Mouse (Mus musculus) WW6 (cell line): ENCODE data around the gene Lgals3bp.

Source experiments
- DNase-seq: peaks from one replicate; pipeline ENCODE4 v3.0.0-alpha.2; 2013; ENCODE audit warnings: low read depth, low spot score

Lgals3bp gene

GRCm38 (mm10) chr11:118423266-118423971 is 21.5 kb upstream of the Lgals3bp start:
- DNase-seq = peak; percentile 65

DNA sequence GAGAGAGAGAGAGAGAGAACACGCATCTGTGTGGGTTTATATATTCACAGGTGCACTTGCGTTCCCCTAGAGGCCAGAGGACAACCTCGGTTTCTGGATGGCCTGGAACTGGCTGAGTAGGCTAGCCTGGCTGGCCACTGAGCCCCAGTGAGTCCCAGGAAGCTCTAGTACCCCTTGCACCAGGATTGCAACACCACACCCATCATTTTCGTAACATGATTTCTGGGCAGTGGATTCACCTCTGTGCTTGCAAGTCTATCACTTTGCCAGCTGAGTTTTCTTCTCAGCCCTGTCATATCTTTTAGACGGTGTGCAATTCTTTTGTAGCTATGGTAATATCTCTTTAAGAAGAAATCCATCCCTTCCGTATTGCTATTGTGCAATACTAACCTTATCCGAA is 18.4 kb upstream of the Lgals3bp start:
- DNase-seq = no peak

- peak; percentile 98 for DNase-seq
Observed at GRCm38 (mm10) chr11:118418834-118419504, 17.1 kb upstream of the Lgals3bp start, which contains the start of gene Cant1. Gene Cant1 (minus strand): TSS chr11:118419086.

GRCm38 (mm10) chr11:118418442-118418833 is 16.5 kb upstream of the Lgals3bp start:
- no peak for DNase-seq

GRCm38 (mm10) chr11:118417496-118417895 is 15.6 kb upstream of the Lgals3bp start:
- DNase-seq = no peak

DNA sequence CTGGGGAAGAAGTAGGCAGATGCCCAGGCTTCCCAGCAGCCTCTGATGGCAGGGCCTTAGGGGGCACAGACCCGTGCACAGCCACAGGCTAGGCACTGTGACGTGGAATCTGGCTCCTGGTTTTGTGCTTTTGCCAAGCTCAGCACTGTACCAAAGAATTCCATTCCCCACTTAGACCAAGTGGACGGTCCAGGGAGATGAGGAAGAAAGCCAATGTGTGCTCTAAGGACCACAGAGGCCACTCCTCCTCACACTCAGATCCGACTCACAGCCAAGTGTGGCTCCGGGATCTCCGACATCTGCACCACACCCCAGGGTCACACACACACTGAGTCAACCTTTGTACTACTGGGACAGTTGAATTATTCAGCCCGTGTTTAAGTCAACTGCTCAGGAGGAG is 14.2 kb upstream of the Lgals3bp start:
- no peak for DNase-seq

DNA sequence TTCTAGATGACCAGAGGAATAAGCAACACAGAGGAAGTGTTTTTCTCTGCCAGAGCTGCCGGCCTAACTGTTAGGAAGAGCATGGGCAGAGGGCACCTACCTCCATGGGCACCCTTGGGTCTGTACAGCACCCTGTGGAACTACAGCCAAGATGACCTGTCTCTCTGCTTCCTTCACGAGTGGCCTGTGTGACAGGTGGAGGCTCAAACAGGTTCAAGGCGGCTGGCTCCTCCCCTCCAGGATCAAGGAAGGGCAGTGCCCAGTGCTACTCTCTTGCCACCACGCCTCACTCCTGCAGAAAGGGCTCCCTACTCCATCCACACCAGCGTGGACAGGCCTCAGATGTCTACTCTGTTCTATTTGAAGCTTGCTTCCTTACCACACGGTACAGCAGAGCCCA is 13.7 kb upstream of the Lgals3bp start:
- no peak for DNase-seq

DNA sequence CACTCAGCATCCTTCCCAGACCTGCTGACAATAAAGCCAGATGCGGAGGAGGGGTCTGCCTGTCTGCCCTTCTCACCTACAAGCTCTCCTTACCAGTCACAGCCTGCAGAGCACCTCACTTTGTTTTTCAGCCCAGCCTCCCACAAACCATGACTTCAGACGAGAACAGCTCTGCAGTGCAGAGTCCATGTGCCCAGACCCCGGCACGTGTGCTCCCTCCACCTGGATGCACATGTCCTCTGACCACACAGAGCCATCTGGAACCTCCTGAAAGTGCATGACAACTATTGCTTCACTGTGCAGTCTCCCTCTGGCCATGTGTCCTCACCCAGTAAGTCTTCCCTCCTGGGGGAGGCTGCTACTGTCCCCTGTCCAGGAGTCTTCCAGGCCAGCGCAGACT is 12.4 kb upstream of the Lgals3bp start:
- no peak for DNase-seq

GRCm38 (mm10) chr11:118413055-118413454 is 11.2 kb upstream of the Lgals3bp start:
- DNase-seq = no peak

DNA sequence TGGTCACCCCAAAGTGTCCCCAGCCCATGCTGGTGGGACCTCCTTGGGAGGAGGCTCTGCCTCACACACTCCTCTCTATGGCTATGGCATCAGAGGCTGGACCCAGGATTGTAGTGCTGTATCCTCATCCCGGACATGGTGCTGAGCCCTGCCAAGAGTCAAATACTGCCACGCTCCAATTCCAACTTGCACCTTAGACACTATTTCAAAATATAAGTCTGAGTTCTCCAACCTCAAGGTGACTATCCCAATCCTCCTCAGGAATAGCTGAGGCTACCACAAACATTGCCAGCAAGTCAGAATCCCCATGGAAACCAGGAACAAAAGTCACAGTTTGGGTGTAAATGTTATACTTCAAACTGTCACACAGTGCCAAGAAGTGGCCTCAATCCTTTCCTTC is 10.7 kb upstream of the Lgals3bp start:
- no peak for DNase-seq

GRCm38 (mm10) chr11:118411271-118411670 is 9.4 kb upstream of the Lgals3bp start:
- no peak for DNase-seq

DNA sequence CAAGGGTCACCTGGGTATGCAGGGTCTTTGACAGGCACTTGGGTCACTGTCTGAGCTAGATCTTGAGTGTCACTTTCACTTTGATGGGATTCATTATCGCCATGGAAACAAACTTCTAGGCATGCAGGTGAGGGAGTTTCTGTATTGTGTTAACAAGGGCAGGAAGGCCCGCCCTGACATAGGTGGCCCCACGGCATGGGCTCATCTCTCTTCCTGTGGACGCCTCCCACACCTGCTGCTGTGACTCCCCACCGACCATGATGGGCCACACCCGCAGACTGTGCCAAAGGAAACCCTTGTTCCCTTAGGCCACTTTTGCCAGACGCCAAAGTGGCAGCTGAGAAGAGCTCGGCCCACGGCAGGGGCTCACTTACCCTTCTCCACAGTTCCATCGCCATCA is 8.6 kb upstream of the Lgals3bp start:
- DNase-seq = no peak

DNA sequence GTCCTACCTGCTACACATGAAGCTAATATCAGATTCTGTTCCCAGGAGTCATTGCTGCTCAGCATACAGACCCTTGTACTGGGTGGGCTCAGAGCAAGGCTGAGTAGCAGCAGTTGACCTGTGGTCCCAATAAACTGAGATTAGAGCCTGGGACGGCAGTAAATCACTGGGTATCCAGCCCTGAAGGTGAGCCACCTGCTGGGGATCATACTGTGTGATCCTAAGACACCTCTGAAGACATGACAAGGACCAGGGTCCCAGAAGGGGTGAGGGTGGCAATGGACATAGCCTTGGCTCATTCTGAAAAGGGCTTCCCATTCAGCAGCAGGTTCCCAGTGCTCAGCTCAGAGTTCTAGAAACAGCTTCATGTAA is 8.2 kb upstream of the Lgals3bp start:
- no peak for DNase-seq

DNA sequence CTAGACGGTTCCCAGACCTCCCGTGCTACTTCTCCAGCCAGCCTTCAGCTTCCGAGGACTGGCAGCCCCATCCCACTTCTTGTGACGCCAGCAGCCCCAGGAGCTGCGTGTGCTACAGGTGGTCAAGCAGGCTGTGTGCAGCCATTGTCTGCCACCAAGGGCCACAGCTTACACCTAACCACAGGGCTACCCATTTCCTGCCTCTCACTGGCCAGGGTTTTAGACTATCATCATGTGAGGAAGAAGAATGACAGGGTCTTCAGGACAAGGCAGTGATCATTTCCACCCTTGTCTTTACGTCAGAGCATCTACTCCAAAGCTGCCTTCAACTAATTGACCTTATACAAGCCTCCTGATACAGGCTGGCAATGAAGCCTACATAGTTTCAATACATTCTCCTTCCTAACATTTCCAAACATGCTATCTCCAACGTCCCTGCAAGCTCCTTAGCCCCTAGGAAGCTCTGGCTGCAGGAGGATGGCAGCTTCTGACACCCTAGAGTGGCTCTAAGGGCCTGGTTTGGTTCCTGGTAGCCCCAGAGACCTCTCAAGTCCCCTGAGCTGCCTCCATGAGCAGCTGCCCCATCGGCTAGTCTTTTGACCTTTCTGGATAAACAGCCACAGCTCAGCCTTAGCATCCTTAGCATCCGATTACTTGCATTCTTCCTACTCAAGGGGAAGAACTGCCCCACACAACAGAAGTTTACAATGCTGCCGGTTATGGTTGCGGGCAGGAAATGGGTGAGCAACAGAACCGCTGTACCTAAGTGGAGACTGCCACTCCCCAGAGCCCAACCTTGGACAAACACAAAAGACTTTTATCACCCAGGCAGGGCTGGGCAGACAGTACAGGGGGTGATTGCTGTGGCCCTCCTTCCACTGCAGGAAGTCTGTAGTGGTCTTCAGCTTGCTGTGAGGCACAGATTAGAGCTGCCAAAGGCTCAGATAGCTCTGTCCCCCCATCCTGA is 7.5 kb upstream of the Lgals3bp start:
- no peak for DNase-seq

DNA sequence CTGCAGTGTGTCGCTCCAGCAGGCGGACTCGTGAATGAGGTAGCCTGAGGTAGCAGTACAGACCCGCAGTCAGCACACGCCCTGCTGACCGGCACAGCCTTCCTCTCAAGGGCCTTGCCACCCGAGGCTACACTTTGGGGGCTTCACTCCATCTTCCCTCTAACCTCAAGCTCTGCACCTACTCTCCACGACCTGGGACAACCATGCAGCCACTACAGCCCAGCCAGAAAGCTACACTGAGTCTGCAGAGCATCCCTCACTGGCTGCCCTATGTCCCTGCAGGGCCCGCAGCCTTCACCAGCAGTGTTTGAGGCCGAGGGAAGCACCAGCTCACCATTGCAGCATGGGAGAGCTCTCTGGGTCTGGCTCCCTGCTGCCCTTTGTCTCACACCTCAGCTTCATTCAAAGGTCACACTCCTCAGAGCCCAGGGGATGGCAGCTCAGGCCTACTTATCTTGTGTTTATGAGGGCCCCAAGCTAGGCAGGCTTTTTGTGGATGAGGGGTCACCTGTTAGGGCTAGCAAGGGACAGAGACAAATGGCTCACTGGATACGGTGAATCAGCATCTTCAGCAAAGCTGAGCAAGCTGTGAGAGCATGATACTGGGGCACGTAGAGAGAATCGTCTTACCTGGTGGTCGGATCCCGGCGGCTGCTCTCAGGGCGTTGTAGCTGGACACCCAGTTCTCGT is 6.3 kb upstream of the Lgals3bp start:
- DNase-seq = no peak

DNA sequence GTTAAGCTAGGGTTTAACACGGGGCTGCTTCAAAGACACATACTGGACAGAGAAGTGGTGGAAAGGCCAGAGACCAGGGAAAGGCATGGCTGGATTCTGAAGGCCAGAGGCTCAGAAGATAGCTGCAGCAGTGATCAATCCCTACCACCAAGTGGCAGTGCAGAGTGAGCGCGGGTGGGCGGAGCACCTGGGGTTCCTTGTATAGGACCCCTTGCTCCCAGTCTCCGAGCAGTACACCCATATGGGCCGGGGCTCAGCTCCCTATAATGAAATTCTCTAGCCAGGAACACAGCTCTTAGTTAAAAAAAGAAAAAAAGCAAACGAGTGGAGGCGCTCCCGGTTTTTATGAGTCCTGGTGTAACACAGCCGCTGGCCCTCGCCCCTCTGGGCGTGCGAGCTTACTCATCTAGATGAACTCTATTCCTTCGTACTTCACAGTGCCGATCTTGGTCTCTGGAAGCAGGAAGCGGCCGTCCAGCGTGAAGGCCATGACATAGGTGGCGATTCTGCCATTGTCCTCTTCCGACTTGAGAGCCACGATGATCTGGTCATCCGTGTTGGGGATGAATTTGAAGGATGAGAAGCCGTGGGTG is 5.5 kb upstream of the Lgals3bp start:
- DNase-seq = no peak

- DNase-seq = no peak
Observed at GRCm38 (mm10) chr11:118406521-118406920, 4.6 kb upstream of the Lgals3bp start.

DNA sequence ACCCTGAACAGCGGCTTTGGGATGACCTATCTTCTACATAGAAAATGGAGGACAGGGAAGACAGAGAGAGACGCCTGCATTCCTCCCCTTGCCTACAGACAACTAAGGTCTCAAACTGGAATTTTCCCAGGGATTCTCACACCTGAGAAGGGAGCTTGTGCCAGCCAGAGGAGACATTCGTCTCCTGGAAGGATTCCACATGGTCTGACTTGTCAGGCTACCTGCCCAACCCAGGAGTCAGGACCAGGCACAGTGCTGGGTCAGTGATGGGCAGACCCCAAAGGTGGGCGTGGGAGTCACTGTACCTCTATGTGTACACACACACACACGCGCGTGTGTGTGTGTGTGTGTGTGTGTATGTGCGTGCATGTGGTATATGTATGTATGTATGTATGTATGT is 3.4 kb upstream of the Lgals3bp start:
- no peak for DNase-seq

- DNase-seq = no peak
Observed at GRCm38 (mm10) chr11:118403951-118404899, 2.3 kb upstream of the Lgals3bp start.

- no peak for DNase-seq
Observed at GRCm38 (mm10) chr11:118403183-118403582, 1.3 kb upstream of the Lgals3bp start.
